Mouse (Mus musculus) intestine, postnatal 0 days (tissue): ENCODE results near the gene BC107364. TPM values are rescaled to one million over a fixed set of nuclear protein-coding genes. Genes with fewer than 3 reads are reported as not detected.
"Not testable (repeated sequence)": the region's sequence is repeated elsewhere in the genome, so short reads cannot be mapped to it uniquely, and the experiment has no call there.

Source experiments
- ATAC-seq: fragments of 200-750 bp; cut with Nextera tagmentation; 2 replicates; pipeline ENCODE4 v1.8.0; 2017; ENCODE audit warnings: mild to moderate bottlenecking, moderate TSS enrichment, moderate library complexity
- H3K27ac ChIP-seq: fragments of 300-500 bp; sonication (generic); 2 replicates; pipeline ENCODE4 v1.5.1; 2014; ENCODE audit warnings: mild to moderate bottlenecking, low read depth, low read length, moderate library complexity
- H3K27me3 ChIP-seq: fragments of 300-500 bp; sonication (generic); replicated peaks from 2 replicates; pipeline ENCODE4 v1.6.1; 2014; ENCODE audit warnings: low read length, mixed read lengths; ENCODE audit not compliant: control insufficient read depth, insufficient read depth
- H3K36me3 ChIP-seq: fragments of 300-500 bp; sonication (generic); 2 replicates; pipeline ENCODE4 v1.6.1; 2014; ENCODE audit warnings: mild to moderate bottlenecking, moderate library complexity; ENCODE audit not compliant: control insufficient read depth, insufficient read depth
- H3K4me1 ChIP-seq: fragments of 300-500 bp; sonication (generic); replicated peaks from 2 replicates; pipeline ENCODE4 v1.6.1; 2014; ENCODE audit warnings: antibody characterized with exemption, low read length, mixed read lengths; ENCODE audit not compliant: control insufficient read depth, insufficient read depth
- H3K4me2 ChIP-seq: fragments of 300-500 bp; sonication (generic); replicated peaks from 2 replicates; pipeline ENCODE4 v1.6.1; 2014; ENCODE audit warnings: low read depth, mild to moderate bottlenecking, moderate library complexity
- H3K4me3 ChIP-seq: fragments of 300-500 bp; sonication (generic); 2 replicates; pipeline ENCODE4 v1.5.1; 2014; ENCODE audit warnings: low read depth, low read length
- H3K9ac ChIP-seq: fragments of 300-500 bp; sonication (generic); 2 replicates; pipeline ENCODE4 v1.6.1; 2014; ENCODE audit warnings: mild to moderate bottlenecking, low read depth, low read length
- H3K9me3 ChIP-seq: fragments of 300-500 bp; sonication (generic); 2 replicates; pipeline ENCODE4 v1.6.1; 2016; ENCODE audit warnings: mixed run types; ENCODE audit not compliant: control insufficient read depth
- CTCF ChIP-seq: sonication (generic); IDR thresholded peaks from 2 replicates; pipeline ENCODE4 v1.5.1; 2016; ENCODE audit warnings: low read depth, mild to moderate bottlenecking, control low read depth, antibody characterized with exemption, moderate library complexity
- WGBS: fragments of 180-500 bp; shearing (Covaris S2); extraction: QIAGEN DNeasy Blood & Tissue Kit; methylation state at CpG from one replicate; pipeline ENCODE4 v1.1.7; 2014; 5-methylcytosine and 5-hydroxymethylcytosine counted together
- polyA plus RNA-seq: library from polyadenylated mRNA; unstranded; fragments of >200 nt; fragmentation: Nextera tagmentation; extraction: Ambion mirVana; gene quantifications from 2 replicates; pipeline ENCODE4 v1.2.1, GENCODE M21; 2015

Gene BC107364
- polyA plus RNA-seq, 1 experiment from 2014 or later, result 0.56 TPM

GRCm38 (mm10) chr3:96420796-96421195 lies 31.3 kb downstream of the BC107364 start:
- peaks cover 12% of the 10 kb centered on the region; the same call in 1 of the 2 replicates for H3K27me3 ChIP-seq
- H3K4me3 ChIP-seq, result no peak overlapping the region
- H3K27ac ChIP-seq, result no peak overlapping the region
- no peaks in the 10 kb centered on the region for H3K36me3 ChIP-seq
- 54% methylated on average over 3 of the region's 3 CpGs for WGBS
- H3K9me3 ChIP-seq, result no peaks in the 10 kb centered on the region
- ATAC-seq, result no peak
- H3K9ac ChIP-seq, result no peak overlapping the region
- no peak for TF ChIP-seq CTCF
- H3K4me2 ChIP-seq, result no peak overlapping the region
- no peaks in the 10 kb centered on the region for H3K4me1 ChIP-seq

- not testable (repeated sequence) for ATAC-seq, H3K4me2 ChIP-seq, H3K27me3 ChIP-seq, H3K36me3 ChIP-seq, H3K27ac ChIP-seq, H3K4me1 ChIP-seq, H3K4me3 ChIP-seq, H3K9ac ChIP-seq, H3K9me3 ChIP-seq
- 66% methylated on average over 5 of the region's 5 CpGs for WGBS
These were observed 33.2 kb downstream of the BC107364 start for GRCm38 (mm10) chr3:96418902-96419301.

GRCm38 (mm10) chr3:96417850-96418815 lies 34.0 kb downstream of the BC107364 start:
- TF ChIP-seq CTCF, result no peak
- Histone ChIP-seq H3K27ac (no peak overlapping the region), H3K4me2 (no peak overlapping the region), H3K36me3 (no peaks in the 10 kb centered on the region), H3K27me3 (peaks cover 2% of the 10 kb centered on the region; the same call in 1 of the 2 replicates), H3K9ac (no peak overlapping the region), H3K9me3 (no peaks in the 10 kb centered on the region), H3K4me1 (no peaks in the 10 kb centered on the region; the same call in 1 of the 2 replicates), H3K4me3 (no peak overlapping the region)
- no peak for ATAC-seq
- WGBS, result 76% methylated on average over 7 of the region's 7 CpGs

- no peak overlapping the region for H3K4me3 ChIP-seq
- no peak overlapping the region for H3K4me2 ChIP-seq
- ATAC-seq, result no peak
- no peaks in the 10 kb centered on the region for H3K9me3 ChIP-seq
- H3K27ac ChIP-seq, result no peak overlapping the region
- H3K9ac ChIP-seq, result no peak overlapping the region
- no peak for TF ChIP-seq CTCF
- H3K36me3 ChIP-seq, result no peaks in the 10 kb centered on the region
- 94% methylated on average over 6 of the region's 6 CpGs for WGBS
- H3K27me3 ChIP-seq, result no peaks in the 10 kb centered on the region
- no peaks in the 10 kb centered on the region; the same call in 1 of the 2 replicates for H3K4me1 ChIP-seq
These were observed 35.5 kb downstream of the BC107364 start for GRCm38 (mm10) chr3:96416595-96416994.

GRCm38 (mm10) chr3:96416056-96416455 lies 36.0 kb downstream of the BC107364 start:
- no peaks in the 10 kb centered on the region for H3K27me3 ChIP-seq
- no peaks in the 10 kb centered on the region; the same call in 1 of the 2 replicates for H3K4me1 ChIP-seq
- WGBS, result 95% methylated on average over 2 of the region's 2 CpGs
- H3K9ac ChIP-seq, result no peak overlapping the region
- TF ChIP-seq CTCF, result no peak
- H3K4me3 ChIP-seq, result no peak overlapping the region
- no peak overlapping the region for H3K27ac ChIP-seq
- H3K4me2 ChIP-seq, result no peak overlapping the region
- ATAC-seq, result no peak
- H3K36me3 ChIP-seq, result no peaks in the 10 kb centered on the region
- H3K9me3 ChIP-seq, result no peaks in the 10 kb centered on the region

- no peaks in the 10 kb centered on the region; the same call in 1 of the 2 replicates for H3K27me3 ChIP-seq
- peak overlapping the region; percentile 91; the same call in 1 of the 2 replicates for H3K9ac ChIP-seq
- ATAC-seq, result no peak
- no peaks in the 10 kb centered on the region; the same call in 1 of the 2 replicates for H3K4me1 ChIP-seq
- H3K27ac ChIP-seq, result peak overlapping the region; percentile 81; the same call in 1 of the 2 replicates
- peak overlapping the region; percentile 69 for H3K4me3 ChIP-seq
- H3K36me3 ChIP-seq, result no peaks in the 10 kb centered on the region
- no peak for TF ChIP-seq CTCF
- no peaks in the 10 kb centered on the region for H3K9me3 ChIP-seq
- WGBS, result 48% methylated on average over 7 of the region's 7 CpGs
- H3K4me2 ChIP-seq, result peak overlapping the region; percentile 94
These were observed 37.2 kb downstream of the BC107364 start for GRCm38 (mm10) chr3:96414951-96415327.
